Mouse (Mus musculus): ENCODE measurements at regions not wholly inside any gene's neighbourhood (a gene's known extent, or its start where the extent isn't known, plus 50 kb on each side); places are given as distances from the start of the nearest gene placed in this dataset.
"Not testable (repeated sequence)": the region's sequence is repeated elsewhere in the genome, so short reads cannot be mapped to it uniquely, and the experiment has no call there.

- Histone ChIP-seq H3K79me2 (ENCODE audit: control insufficient read depth, insufficient read depth) (no peaks in the 10 kb centered on the region), H3ac (ENCODE audit: control insufficient read depth, insufficient read length, low read depth) (no peak overlapping the region), H3K27me3 (ENCODE audit: control insufficient read depth, insufficient read depth, insufficient read length) (no peaks in the 10 kb centered on the region), H3K79me3 (ENCODE audit: low read depth) (no peaks in the 10 kb centered on the region), H3K36me3 (ENCODE audit: control insufficient read depth, insufficient read depth) (no peaks in the 10 kb centered on the region), H3K4me3 (ENCODE audit: insufficient read depth, poor library complexity, severe bottlenecking) (no peak overlapping the region)
- no peak for TF ChIP-seq MAX (IDR thresholded peaks at IDR 0.05)
- TF ChIP-seq CTCF (IDR thresholded peaks at IDR 0.05; ENCODE audit: control insufficient read depth, insufficient read depth, insufficient read length): no peak
Observed at GRCm38 (mm10) chr9:3258396-3259300, 76.3 kb upstream of the Alkbh8 start.

GRCm38 (mm10) chr9:3260181-3260580, 74.8 kb upstream of the Alkbh8 start:
- Histone ChIP-seq H3K79me3 (ENCODE audit: low read depth) (no peaks in the 10 kb centered on the region), H3K79me2 (ENCODE audit: control insufficient read depth, insufficient read depth) (no peaks in the 10 kb centered on the region), H3ac (ENCODE audit: control insufficient read depth, insufficient read length, low read depth) (no peak overlapping the region), H3K4me3 (ENCODE audit: insufficient read depth, poor library complexity, severe bottlenecking) (no peak overlapping the region), H3K36me3 (ENCODE audit: control insufficient read depth, insufficient read depth) (no peaks in the 10 kb centered on the region), H3K27me3 (ENCODE audit: control insufficient read depth, insufficient read depth, insufficient read length) (no peaks in the 10 kb centered on the region)
- no peak for TF ChIP-seq USF1 (IDR thresholded peaks at IDR 0.05; ENCODE audit: low read depth)
- TF ChIP-seq CEBPB (IDR thresholded peaks at IDR 0.05; ENCODE audit: low read depth): no peak
- no peak for TF ChIP-seq FOSL1 (IDR thresholded peaks at IDR 0.05; ENCODE audit: insufficient read depth, low read length, poor library complexity, severe bottlenecking)
- no peak for TF ChIP-seq CTCF (IDR thresholded peaks at IDR 0.05; ENCODE audit: control insufficient read depth, insufficient read depth, insufficient read length)
- TF ChIP-seq MAX (IDR thresholded peaks at IDR 0.05): no peak
- no peak for TF ChIP-seq MYOD1 (IDR thresholded peaks at IDR 0.05; ENCODE audit: control insufficient read depth, insufficient read length, low read depth)
- TF ChIP-seq MYOG (IDR thresholded peaks at IDR 0.05; ENCODE audit: control insufficient read depth, extremely low read depth, insufficient read length): no peak

- no peaks in the 10 kb centered on the region for H3K27me3 ChIP-seq (ENCODE audit: control insufficient read depth, insufficient read depth, insufficient read length)
- no peaks in the 10 kb centered on the region for H3K79me2 ChIP-seq (ENCODE audit: control insufficient read depth, insufficient read depth)
- H3K79me3 ChIP-seq (ENCODE audit: low read depth): no peaks in the 10 kb centered on the region
- TF ChIP-seq MAX (IDR thresholded peaks at IDR 0.05): no peak
- peak; percentile 69 for TF ChIP-seq CEBPB (IDR thresholded peaks at IDR 0.05; ENCODE audit: low read depth)
- H3ac ChIP-seq (ENCODE audit: control insufficient read depth, insufficient read length, low read depth): no peak overlapping the region
- H3K36me3 ChIP-seq (ENCODE audit: control insufficient read depth, insufficient read depth): no peaks in the 10 kb centered on the region
- H3K4me3 ChIP-seq (ENCODE audit: insufficient read depth, poor library complexity, severe bottlenecking): no peak overlapping the region
Observed at GRCm38 (mm10) chr9:3260860-3261259, 74.1 kb upstream of the Alkbh8 start.

- Histone ChIP-seq H3K79me3 (ENCODE audit: low read depth) (no peaks in the 10 kb centered on the region), H3K4me3 (ENCODE audit: insufficient read depth, poor library complexity, severe bottlenecking) (no peak overlapping the region), H3K27me3 (ENCODE audit: control insufficient read depth, insufficient read depth, insufficient read length) (no peaks in the 10 kb centered on the region), H3ac (ENCODE audit: control insufficient read depth, insufficient read length, low read depth) (no peak overlapping the region), H3K79me2 (ENCODE audit: control insufficient read depth, insufficient read depth) (no peaks in the 10 kb centered on the region), H3K36me3 (ENCODE audit: control insufficient read depth, insufficient read depth) (no peaks in the 10 kb centered on the region)
- TF ChIP-seq USF1 (IDR thresholded peaks at IDR 0.05; ENCODE audit: low read depth): no peak
- no peak for TF ChIP-seq CTCF (IDR thresholded peaks at IDR 0.05; ENCODE audit: control insufficient read depth, insufficient read depth, insufficient read length)
- TF ChIP-seq FOSL1 (IDR thresholded peaks at IDR 0.05; ENCODE audit: insufficient read depth, low read length, poor library complexity, severe bottlenecking): no peak
- no peak for TF ChIP-seq MYOD1 (IDR thresholded peaks at IDR 0.05; ENCODE audit: control insufficient read depth, insufficient read length, low read depth)
- no peak for TF ChIP-seq CEBPB (IDR thresholded peaks at IDR 0.05; ENCODE audit: low read depth)
- TF ChIP-seq MYOG (IDR thresholded peaks at IDR 0.05; ENCODE audit: control insufficient read depth, extremely low read depth, insufficient read length): no peak
- no peak for TF ChIP-seq MAX (IDR thresholded peaks at IDR 0.05)
Observed at GRCm38 (mm10) chr9:3264467-3264866, 70.5 kb upstream of the Alkbh8 start.

DNA sequence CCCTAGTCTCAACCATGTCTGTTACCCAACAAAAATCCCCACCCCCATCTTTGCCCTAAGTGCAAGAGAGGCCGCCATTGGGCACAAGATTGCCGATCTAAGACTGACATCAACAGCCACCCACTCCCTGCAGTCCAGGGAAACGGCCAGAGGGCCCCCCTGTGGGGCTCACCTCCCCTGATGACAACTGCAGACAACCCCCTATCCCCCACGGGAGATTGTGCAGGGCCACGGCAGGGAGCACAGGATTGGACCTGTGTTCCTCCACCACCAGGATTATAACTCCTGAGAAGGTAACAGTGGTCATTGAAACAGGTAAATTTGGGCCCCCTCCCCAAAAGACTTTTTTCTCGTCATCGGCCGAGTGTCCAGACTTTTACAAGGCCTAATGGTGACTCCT, 54.4 kb upstream of the Alkbh8 start:
- not testable (repeated sequence) for H3K36me3 ChIP-seq (ENCODE audit: control insufficient read depth, insufficient read depth); H3ac ChIP-seq (ENCODE audit: control insufficient read depth, insufficient read length, low read depth); H3K79me3 ChIP-seq (ENCODE audit: low read depth); H3K4me3 ChIP-seq (ENCODE audit: insufficient read depth, poor library complexity, severe bottlenecking); H3K27me3 ChIP-seq (ENCODE audit: control insufficient read depth, insufficient read depth, insufficient read length); H3K79me2 ChIP-seq (ENCODE audit: control insufficient read depth, insufficient read depth)

GRCm38 (mm10) chr9:3281906-3282305, 53.0 kb upstream of the Alkbh8 start:
- H3K36me3 ChIP-seq (ENCODE audit: control insufficient read depth, insufficient read depth); H3ac ChIP-seq (ENCODE audit: control insufficient read depth, insufficient read length, low read depth); H3K4me3 ChIP-seq (ENCODE audit: insufficient read depth, poor library complexity, severe bottlenecking): not testable (repeated sequence)

DNA sequence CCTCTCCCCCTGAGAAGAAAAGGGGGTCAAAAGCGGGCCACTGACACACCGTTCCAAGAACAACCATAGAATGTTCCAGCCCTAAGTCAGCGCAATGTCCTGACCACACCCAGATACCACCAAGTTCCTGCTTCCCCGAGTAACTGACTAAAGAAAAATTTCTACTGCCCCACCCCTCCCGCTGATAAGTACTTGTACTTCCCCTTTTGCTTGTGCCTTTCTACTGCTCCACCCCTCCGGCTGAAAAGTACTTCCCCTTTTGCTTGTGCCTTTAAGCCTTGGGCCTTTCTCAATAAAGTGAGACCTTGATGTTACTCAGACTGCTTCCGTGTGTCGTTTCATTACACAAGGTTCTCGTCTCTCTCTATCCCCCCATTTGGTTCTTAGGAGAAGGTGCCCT, 51.6 kb upstream of the Alkbh8 start:
- not testable (repeated sequence) for H3K27me3 ChIP-seq (ENCODE audit: control insufficient read depth, insufficient read depth, insufficient read length); H3K4me3 ChIP-seq (ENCODE audit: insufficient read depth, poor library complexity, severe bottlenecking); H3K36me3 ChIP-seq (ENCODE audit: control insufficient read depth, insufficient read depth); H3ac ChIP-seq (ENCODE audit: control insufficient read depth, insufficient read length, low read depth); H3K79me2 ChIP-seq (ENCODE audit: control insufficient read depth, insufficient read depth); H3K79me3 ChIP-seq (ENCODE audit: low read depth)

More at GRCm38 (mm10) chr9:3281906-3282305, 53.0 kb upstream of the Alkbh8 start:
- not testable (repeated sequence) for H3K79me3 ChIP-seq (ENCODE audit: low read depth); H3K79me2 ChIP-seq (ENCODE audit: control insufficient read depth, insufficient read depth); H3K27me3 ChIP-seq (ENCODE audit: control insufficient read depth, insufficient read depth, insufficient read length)
